Mouse (Mus musculus) ES-Bruce4 (cell line): ENCODE data around the gene Grem2.

Experiments used
- CTCF ChIP-seq: IDR thresholded peaks from one replicate; pipeline ENCODE4 v1.8.1; 2011; ENCODE audit warnings: low read depth, low read length
- EP300 ChIP-seq: IDR thresholded peaks from 2 replicates; pipeline ENCODE4 v1.6.1; 2011; ENCODE audit warnings: low read depth, low read length; ENCODE audit not compliant: insufficient read depth
- POLR2A ChIP-seq: IDR thresholded peaks from one replicate; pipeline ENCODE4 v1.8.1; 2011; ENCODE audit warnings: low read length; ENCODE audit not compliant: insufficient read depth

DNA sequence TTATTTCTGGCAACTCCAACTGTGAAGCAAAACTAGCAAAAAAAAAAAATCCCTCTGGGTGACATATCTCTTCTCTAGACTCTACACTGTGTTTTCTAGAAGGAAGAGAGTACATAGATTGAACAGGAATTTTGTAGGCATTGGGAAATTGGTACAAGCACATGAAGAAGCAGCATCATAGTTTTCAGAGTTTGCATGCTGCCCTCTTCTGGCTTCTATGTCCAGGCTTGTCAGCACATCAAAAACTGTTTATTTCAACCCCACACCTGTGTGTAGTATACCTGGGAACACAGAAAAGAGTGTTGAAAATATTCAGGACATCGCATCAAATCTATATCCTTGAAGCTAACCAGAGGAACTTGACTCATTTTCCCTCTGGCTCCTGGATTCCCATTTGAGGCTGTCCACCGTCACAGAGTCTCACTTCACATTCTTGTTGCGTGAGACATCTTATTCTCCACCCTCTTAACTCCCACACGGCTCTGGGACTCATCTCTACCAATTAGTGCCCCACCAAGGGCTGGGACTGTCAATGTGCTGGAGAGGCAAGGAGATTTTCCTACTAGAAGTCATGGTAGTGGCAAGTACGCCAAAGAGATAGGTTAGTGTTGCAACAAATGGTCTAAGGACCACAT, 3.3 kb downstream of the Grem2 start:
- TF ChIP-seq POLR2A, result no peak
- no peak for TF ChIP-seq EP300
- TF ChIP-seq CTCF, result no peak
